Mouse (Mus musculus): ENCODE results near the gene Ccr8.

DNA sequence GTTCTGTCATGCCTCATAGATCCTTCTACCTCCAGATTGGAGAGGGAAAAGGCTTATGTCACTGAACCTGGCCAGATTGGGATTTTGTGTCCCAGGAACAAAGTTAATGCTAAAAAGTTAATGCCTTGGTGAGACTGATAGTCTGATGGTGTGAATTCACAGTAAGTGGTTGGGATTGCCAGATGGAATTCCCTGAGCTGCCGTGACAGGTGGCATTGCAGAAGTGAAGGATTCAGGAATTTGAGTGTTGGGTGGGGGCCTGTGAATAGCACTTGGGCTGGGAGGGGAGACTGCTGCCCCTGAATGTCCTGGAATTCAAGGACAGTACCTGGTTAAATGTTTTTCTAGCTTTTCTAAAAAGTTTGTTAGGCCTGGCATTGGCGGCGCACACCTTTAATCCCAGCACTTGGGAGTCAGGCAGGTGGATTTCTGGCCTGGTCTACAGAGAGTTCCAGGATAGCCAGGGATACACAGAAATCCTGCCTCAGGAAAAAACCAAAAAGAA lies 39.9 kb downstream of the Ccr8 start:
- TF ChIP-seq POLR2A (IDR thresholded peaks at IDR 0.05; ENCODE audit: extremely low read depth, insufficient read depth, low read length) (no peak), CTCF (IDR thresholded peaks at IDR 0.05; ENCODE audit: low read depth, low read length) (no peak)
